Mouse (Mus musculus) spleen, adult 12 weeks (tissue): Measurements from ENCODE around the gene Foxi2.

Experiments used
- DNase-seq: peaks from one replicate; pipeline ENCODE4 v3.0.0; 2022; ENCODE audit warnings: low spot score

The Foxi2 gene

DNA sequence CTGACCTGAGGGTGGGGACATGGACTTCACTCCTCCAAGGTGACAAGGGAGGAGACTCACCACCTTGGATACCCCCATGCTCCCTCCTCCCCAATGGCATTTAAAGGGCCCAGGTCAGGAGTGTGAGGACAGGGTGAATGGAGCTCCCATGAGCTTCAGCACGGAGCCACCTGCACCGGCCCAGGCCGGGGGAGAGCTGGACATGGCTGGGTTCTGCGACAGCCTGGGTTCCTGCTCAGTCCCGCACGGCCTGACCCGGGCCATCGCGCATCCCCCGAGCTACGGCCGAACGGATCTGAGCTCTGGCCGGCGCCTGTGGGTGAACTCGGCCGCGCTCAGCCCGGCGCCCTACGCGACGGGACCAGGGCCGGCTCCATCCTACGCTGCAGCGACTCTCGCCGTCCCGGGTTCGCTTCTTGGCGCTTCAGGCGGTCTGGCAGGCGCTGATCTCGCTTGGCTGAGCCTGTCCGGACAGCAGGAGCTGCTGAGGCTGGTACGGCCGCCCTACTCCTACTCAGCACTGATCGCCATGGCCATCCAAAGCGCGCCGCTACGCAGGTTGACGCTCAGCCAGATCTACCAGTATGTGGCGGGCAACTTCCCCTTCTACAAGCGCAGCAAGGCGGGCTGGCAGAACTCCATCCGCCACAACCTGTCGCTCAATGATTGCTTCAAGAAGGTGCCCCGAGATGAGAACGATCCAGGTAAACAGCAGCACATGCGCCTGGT lies at the start of gene Foxi2:
Gene Foxi2, plus strand, starts transcription at position 72 of the 729 bp plus-strand sequence.
- no peak for DNase-seq

DNA sequence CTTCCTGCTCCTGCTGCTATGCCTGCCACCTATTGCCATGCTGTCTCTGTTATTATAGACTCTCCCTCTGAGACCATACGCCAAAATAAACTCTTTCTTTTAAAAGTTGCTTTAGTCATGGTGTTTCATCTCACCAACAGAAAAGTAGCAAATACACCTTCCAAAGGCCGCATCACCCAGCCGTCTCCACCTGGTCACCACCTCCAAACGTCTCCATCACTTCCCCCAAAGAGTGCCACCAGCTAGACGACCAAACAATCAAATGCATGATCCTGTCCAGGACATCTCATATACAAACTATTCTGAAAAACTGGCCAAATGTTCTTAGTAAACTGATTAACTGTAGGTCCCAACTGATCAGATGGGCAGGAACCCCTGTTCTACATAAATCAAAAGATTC lies 45.5 kb upstream of the Foxi2 start:
- DNase-seq: no peak

DNA sequence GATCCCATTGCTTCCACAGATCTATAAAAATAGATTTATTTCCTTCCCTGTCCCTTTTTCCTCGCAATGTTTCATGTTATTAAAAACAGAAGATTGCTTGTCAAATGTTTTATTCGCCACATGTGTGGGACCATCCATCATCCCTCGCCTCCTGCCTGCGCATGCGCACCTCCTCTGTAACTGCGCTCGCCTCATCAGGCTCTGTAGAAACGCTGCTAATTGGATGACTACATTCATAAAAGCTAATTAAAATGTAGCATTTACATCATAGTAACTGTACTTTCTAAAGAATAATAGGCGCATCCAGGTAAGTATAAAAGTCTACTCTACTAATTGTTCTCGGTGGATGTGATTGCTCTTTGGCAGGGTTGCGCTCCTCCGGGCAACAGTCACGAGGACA lies 34.1 kb upstream of the Foxi2 start:
- DNase-seq: no peak

DNA sequence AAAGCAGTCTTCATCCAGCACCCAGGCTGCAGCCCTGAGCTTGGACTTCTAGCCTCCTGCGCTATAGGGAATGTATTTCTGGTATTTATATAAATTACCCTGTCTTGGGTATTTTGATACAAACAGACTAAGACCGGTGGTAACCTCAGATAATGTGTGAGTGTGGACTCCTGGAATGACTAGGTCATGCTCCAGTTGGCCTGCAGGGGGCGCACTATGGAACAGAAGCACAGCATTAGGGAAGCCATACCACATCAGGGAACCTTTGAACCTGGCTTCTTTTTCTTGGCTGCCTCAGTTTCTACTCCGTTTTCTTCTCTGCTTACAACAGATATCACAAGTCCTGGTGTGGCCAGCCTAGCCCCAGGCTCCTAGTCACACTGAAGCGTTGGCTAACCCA lies 33.2 kb upstream of the Foxi2 start:
- DNase-seq: no peak

DNA sequence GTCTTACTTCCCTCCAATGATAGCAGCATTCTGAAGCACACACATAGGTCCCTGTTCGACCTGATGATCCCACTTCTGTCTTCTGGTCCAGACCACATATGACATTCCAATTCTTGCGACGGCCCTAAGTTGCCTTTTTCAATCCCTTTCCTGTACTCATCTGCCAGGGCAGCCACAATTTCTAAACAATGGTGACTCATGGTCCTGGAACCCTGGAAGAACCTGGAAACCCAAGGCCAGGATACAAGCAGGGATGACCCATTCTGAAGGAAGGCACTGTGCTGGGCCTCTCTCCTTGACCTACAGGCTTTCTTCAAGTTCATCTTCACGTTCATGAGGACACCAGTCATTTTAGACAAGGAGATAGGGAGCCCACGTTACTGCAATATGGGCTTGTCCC lies 31.8 kb upstream of the Foxi2 start:
- no peak for DNase-seq

DNA sequence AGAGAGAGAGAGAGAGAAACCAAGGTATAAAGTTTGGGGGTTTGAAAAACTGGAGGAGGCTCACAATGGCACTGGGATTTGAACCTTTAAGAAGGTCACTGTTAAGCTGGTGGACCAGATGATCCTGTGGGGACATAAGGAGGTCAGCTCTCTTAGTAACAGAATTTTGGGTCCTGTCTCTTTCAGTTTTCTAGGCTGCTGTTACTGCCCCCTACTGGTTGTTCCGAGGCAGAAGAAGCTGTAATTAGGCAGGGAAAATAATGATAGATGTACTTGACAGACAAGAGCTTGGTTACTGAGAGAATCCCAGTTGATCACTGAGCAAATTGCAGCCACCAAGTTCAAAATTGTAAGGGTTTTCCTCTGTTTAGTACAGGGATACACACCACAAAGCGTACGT lies 21.1 kb upstream of the Foxi2 start:
- no peak for DNase-seq

DNA sequence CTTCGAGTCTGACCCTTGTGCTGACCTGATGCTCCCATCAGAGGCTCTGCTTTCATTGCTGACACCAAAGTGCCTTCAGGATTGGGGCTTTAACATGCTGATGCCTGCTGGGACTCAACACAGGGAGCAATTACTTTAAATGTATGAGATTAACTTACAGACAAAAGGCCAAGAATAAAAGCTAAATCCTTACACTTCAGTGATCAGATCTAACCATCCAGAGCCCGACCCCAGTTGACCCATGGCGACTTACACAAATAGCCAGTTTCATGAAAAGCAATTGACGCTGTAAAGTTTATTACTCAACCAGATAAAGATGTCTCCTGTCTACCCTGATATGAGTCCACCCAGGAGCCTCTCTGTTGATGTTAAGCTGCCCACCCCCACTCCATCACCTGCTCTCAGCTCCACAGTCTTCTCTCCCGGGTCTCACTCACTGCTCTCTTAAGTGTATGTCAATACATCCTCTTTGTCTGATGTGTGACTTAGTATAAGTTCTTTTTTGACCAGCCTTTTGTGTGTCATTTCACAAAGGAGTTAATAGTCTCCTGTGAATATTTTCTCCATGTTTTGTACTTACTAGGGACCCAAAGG lies 17.1 kb upstream of the Foxi2 start:
- DNase-seq: no peak

DNA sequence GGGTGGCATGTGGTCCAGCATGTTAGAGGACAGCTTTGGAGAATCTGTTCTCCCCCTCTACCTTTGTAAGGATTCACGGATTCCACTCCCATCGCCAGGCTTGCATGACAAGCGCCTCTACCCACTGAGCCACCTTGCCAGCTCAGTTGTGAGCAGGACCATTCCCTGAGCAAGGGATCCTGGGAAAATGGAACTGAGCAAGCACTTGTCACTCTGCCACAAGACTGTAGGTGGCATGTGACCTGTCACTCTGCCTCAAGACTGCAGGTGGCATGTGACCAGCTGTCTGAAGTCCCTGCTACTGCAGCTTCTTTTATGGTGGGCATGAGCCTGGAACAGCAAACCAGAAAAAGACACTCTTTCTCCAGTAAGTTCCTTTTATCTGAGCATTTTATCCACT lies 15.7 kb upstream of the Foxi2 start:
- no peak for DNase-seq

DNA sequence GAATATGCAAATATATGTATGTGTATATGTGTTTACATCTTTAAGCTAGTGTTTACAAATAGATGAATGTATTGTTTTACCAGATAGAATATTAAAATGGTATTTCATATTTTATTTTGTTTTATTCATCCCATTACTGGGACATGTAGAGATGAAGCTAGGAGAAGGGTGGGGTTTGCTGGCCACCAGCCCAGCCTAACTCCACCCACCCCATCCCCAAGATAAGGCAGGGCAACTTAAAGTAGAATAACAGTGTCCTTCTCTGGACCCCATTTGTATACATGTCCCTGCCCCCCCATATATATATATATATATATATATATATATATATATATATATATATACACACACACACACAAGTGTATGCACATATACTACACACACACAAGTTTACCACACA lies 14.9 kb upstream of the Foxi2 start:
- no peak for DNase-seq

DNA sequence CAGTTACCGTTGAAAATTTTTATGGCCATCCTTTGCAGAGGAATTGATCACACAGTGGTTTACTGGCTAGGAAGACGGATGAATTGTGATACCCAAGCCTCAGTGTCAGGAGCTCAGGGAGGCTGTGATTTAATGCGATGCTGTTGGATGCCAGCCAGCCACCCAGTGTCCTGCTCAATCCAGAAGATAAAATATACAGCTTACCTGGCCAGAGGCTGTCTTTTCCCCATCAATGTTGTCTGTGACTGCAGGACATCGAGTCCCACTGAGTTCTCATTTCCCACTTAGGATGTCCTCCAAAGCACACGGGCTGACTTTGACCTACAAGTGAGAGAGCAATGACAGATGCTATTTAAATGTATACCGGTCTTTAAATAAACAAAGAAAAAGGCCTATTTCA lies 13.0 kb upstream of the Foxi2 start:
- DNase-seq: no peak

DNA sequence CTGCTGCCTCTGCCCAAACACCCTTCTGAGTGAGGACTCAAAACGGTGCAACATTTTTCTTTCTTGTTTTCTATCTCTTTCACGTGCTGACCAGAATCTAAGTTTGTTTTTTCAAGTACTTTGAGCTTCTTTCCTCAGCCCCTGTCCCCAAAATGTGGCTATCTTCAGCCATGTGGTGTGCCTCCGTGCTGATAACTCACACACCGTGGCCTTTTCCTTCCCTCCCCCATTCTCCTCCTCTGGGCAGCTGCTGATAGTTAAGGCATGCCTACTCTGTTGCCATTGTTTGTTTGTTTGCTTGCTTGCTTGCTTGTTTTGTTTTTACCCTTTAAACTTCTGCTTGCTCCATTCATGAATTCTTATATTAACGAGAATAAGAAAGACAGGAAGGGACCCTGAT lies 12.2 kb upstream of the Foxi2 start:
- no peak for DNase-seq

DNA sequence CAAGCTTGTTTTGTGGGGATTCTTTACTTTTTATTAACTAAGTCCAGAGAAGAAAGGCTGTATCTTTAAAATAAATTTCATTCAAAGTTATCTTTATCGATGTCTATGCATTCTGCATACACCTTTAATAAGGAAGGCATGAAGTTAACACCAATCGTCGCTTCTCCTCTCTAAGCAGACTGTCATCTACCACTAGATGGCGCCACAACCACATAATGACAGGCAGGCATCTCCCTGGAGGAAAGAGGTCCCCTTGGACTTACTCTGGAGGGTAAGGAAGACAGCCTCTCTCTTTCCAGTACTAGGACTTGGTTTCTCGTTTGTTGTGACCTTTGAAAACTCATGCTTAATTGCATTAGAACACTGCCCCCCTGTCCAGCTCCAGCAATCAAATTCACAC lies 6.7 kb upstream of the Foxi2 start:
- DNase-seq: no peak

DNA sequence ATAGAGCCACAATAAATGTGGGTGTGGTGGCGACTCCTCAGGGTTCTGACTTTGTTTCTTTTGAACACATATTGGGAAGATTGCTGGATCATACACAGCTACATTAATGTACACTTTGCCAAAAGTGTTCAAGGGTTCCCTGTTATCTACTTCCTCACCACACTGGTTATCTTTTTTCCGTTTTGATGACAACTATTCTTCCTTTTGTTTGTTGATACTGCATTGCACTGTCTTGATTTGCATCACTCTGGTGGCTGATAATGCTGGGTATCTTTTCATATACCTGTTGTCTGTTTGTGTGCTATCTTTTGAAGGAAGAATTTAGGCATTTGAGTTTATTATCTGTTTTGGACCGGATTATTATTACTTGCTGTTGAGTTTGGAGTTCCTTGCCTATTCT lies 3.3 kb upstream of the Foxi2 start:
- no peak for DNase-seq

DNA sequence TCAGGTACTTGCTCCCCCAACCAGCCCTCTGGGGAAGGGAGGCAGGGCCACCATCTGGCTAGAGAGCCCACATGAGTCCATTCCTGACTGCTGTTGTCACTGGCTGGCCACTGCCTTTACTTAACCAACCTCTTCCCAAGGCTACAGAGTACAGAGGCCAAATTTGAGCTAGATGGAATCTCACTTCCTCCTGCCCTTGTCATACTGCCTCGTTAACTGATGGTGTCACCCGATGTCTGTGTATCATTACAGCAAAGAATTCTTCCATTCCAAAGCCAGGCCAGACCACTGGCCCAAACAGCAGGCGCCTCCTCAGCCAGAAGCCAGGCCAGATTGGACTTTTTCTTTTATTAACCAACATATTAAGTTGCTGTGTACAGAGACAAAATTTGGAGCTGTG lies 1.6 kb upstream of the Foxi2 start:
- no peak for DNase-seq

DNA sequence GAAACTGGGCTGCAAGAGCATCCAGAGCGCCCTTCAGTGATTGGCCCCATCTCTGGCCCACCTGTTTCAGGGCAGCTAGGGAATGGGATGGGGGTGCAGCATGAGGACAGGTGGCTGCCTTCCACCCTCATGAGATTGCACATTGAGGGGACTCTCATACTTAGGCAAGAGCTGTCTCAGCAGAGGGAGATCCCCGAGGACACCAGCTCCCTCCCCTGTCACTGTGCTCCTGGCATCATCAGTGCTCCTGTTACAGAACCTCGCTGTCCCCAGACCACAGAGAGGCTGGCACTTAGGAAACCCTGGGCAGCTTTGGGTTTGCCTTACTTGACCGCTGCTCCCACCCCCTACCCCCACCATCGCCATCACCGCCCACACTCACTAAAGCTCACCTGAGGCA lies 2.2 kb downstream of the Foxi2 start:
- DNase-seq: no peak

DNA sequence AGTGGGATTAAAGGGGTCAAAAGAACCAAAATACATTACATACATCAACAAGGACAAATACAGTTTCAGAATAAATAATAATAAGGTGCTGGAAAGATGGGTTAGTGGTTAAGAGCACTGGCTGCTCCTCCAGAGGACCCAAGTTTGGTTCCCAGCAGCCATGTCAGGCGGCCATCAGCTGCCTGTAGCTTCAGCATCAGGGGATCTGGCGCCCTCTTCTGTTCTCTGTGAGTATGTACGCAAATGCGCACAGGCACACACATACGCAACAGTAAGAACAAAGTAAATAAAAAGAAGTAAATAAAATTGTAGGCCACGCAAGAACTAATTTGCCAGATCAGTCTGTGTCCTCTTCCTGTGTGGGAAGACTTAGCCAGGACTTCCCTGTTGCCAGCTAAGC lies 18.7 kb downstream of the Foxi2 start:
- no peak for DNase-seq

DNA sequence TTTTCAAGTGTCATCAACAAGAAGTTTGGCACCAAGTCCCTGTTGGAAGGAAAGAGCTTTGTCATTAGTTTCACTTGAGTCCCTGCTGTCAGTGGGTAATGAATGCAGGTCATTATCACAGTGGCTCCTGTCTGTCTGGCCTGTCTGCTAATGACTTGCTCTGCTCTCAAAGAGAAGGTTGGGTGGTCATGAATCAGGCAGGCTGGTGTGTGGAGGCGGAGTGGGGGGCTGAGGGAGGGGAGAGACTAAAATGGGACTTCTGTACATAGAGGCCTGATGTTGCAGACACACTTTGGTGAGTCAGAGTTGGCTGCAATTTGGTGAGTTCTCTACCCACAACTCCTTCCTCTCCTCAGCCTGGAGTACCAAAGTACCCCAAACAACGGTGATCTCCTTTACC lies 20.8 kb downstream of the Foxi2 start:
- DNase-seq: no peak

DNA sequence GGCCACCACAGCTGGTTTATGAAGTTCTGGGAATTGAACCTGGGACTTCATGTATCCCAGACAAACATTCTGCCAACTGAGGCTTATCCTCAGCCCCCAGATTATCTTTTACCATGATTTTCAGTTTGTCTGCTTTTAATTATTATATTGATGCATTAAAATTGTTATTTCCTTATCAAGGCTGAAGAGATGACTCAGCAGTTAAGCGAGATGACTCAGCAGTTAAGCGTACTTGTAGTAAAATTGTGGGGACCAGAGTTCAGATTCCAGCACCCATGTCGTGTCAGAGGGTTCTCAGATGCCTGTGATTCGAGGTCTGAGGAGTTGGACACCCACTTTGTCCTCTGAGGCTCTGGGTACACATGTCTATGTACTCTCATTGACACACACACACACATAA lies 33.8 kb downstream of the Foxi2 start:
- DNase-seq: no peak

DNA sequence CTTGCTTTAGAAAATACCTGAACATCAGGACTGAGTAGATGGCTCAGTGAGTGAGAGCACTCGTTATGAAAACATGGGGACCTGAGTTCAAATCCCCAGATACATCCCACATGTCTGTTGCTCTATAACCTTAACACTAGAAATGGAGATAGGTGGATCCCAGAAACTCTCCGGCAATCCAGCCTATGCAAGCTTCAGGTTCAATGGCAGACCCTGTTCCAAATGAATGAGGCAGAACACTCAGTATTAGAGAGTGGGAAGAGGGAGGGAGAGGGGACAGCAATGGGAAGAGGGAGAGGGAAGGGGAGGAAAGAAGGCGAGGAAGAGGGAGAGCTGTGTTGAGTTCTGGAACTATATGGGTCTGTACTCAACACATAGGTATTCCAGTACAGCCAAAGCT lies 41.2 kb downstream of the Foxi2 start:
- no peak for DNase-seq

DNA sequence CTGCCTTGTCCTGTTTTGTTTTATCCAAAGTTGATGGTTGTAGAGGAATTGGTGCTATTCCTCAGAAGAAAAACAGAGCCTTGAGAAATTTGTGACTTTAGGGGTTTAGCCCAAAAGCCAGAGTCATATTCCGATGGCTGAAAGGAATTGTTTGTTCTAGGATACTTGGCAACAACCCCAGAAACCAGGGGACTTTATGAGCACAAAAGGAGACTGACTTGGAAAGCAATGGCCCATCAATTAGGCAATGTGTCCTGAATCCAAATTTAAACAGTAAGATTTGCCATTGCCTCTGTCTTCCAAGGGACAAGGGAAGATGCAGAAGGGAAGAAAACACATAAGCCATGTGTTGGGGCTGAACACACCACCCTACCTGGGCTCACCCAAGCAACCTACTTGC lies 42.3 kb downstream of the Foxi2 start:
- DNase-seq: no peak

DNA sequence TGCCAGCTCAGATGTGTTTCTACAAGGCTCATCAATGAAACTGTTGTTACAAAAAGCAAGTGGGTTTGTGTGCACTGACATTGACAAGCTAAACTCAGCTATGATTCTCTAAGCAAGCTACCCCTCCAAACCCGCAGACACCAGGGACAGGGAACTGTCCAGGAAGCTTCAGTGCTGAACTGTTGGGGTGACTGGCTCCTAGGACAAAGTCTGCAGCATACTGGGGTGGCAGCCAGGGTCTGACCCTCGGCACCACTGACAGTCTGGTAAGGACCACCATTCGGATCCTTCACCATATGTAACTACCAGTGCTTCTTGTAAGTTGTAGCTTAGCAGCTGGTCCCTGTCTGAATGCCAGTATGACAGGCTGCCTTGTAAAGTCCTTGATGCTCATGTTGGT lies 43.6 kb downstream of the Foxi2 start:
- DNase-seq: no peak
